Mouse (Mus musculus): ENCODE results near the gene Celf2. TPM values are rescaled to one million over a fixed set of nuclear protein-coding genes. Genes with fewer than 3 reads are reported as not detected.

Celf2 gene
- polyA plus RNA-seq, 1 experiment = 8.9 TPM

DNA sequence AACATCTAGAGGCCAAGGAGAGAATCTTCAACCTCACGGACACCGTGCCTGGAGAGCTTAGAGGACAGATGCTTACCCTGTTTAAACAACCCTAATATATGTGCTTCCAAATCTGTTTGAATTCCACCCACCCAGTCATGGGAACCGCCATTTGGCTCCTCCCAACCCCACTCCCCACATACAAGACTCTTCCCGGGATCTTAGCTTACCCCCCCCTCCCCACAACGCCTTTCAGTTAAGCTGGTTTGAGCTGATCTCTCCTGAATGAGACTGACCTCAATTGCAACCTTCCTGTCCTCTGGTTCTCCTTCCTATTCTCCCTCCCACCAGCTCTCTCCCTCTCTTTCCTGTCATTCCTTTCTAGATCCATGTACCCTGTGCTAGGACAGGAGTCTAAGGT, 1011.7 kb downstream of the Celf2 start:
- no peak overlapping the region for H3K4me3 ChIP-seq (ENCODE audit: low read depth, low read length)
- 60% methylated on average over 5 of the region's 5 CpGs for WGBS
- H3K27ac ChIP-seq (ENCODE audit: insufficient read depth, low read depth, low read length) = no peak overlapping the region
- TF ChIP-seq POLR2A (IDR thresholded peaks at IDR 0.05; ENCODE audit: low read depth, low read length) = no peak
- no peak for TF ChIP-seq CTCF (IDR thresholded peaks at IDR 0.05; ENCODE audit: extremely low read depth, insufficient read length, insufficient replicate concordance, low read depth, low read length)
- H3K36me3 ChIP-seq (ENCODE audit: control insufficient read depth, insufficient read depth, low read length) = no peaks in the 10 kb centered on the region
- H3K27me3 ChIP-seq (ENCODE audit: control insufficient read depth, insufficient read depth, low read length) = no peaks in the 10 kb centered on the region
- H3K4me1 ChIP-seq (ENCODE audit: control insufficient read depth, insufficient read depth, insufficient read length, low read length) = no peaks in the 10 kb centered on the region

DNA sequence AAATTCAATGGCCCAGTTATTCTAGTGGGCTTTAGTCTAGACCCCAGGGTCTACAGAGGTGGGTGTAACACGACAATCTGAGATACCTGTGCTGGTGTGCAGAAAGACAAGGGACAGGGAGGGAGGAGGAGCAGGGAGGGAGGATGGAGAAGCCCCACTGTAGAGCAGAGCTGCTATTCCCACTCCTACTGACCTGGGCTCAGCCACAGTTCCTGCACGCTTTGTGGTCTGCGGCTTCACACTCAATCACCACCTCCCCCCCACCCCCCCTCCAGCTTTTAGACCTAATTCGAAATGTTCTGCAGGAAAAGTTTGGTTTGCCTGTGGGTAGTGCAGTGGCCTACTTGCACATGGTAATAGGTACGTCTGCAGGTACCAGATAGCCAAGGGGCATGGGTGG, 1015.5 kb downstream of the Celf2 start:
- TF ChIP-seq CTCF (IDR thresholded peaks at IDR 0.05; ENCODE audit: extremely low read depth, insufficient read length, insufficient replicate concordance, low read depth, low read length) (no peak), POLR2A (IDR thresholded peaks at IDR 0.05; ENCODE audit: low read depth, low read length) (no peak)
- no peaks in the 10 kb centered on the region for H3K4me1 ChIP-seq (ENCODE audit: control insufficient read depth, insufficient read depth, insufficient read length, low read length)
- H3K27me3 ChIP-seq (ENCODE audit: control insufficient read depth, insufficient read depth, low read length) = no peaks in the 10 kb centered on the region
- H3K4me3 ChIP-seq (ENCODE audit: low read depth, low read length) = no peak overlapping the region
- WGBS = 70% methylated on average over 5 of the region's 5 CpGs
- no peak overlapping the region for H3K27ac ChIP-seq (ENCODE audit: insufficient read depth, low read depth, low read length)
- H3K36me3 ChIP-seq (ENCODE audit: control insufficient read depth, insufficient read depth, low read length) = no peaks in the 10 kb centered on the region

- Histone ChIP-seq H3K4me3 (ENCODE audit: low read depth, low read length) (no peak overlapping the region), H3K36me3 (ENCODE audit: control insufficient read depth, insufficient read depth, low read length) (no peaks in the 10 kb centered on the region), H3K27me3 (ENCODE audit: control insufficient read depth, insufficient read depth, low read length) (no peaks in the 10 kb centered on the region), H3K27ac (ENCODE audit: insufficient read depth, low read depth, low read length) (no peak overlapping the region), H3K4me1 (ENCODE audit: control insufficient read depth, insufficient read depth, insufficient read length, low read length) (no peaks in the 10 kb centered on the region)
- no peak for TF ChIP-seq CTCF (IDR thresholded peaks at IDR 0.05; ENCODE audit: extremely low read depth, insufficient read length, insufficient replicate concordance, low read depth, low read length)
- no peak for TF ChIP-seq POLR2A (IDR thresholded peaks at IDR 0.05; ENCODE audit: low read depth, low read length)
- 82% methylated on average over 4 of the region's 4 CpGs for WGBS
Observed at GRCm38 (mm10) chr2:6490870-6491269, 1018.5 kb downstream of the Celf2 start.

- TF ChIP-seq POLR2A (IDR thresholded peaks at IDR 0.05; ENCODE audit: low read depth, low read length) = no peak
- no peak for TF ChIP-seq CTCF (IDR thresholded peaks at IDR 0.05; ENCODE audit: extremely low read depth, insufficient read length, insufficient replicate concordance, low read depth, low read length)
- Histone ChIP-seq H3K36me3 (ENCODE audit: control insufficient read depth, insufficient read depth, low read length) (no peaks in the 10 kb centered on the region), H3K27me3 (ENCODE audit: control insufficient read depth, insufficient read depth, low read length) (no peaks in the 10 kb centered on the region), H3K4me1 (ENCODE audit: control insufficient read depth, insufficient read depth, insufficient read length, low read length) (no peaks in the 10 kb centered on the region), H3K27ac (ENCODE audit: insufficient read depth, low read depth, low read length) (no peak overlapping the region), H3K4me3 (ENCODE audit: low read depth, low read length) (no peak overlapping the region)
- WGBS = 88% methylated on average over 6 of the region's 6 CpGs
Observed at GRCm38 (mm10) chr2:6490076-6490475, 1019.3 kb downstream of the Celf2 start.
